Mouse (Mus musculus) brain, embryonic 14.5 days (tissue): Measurements from ENCODE around the gene Gm10282. TPM values are rescaled to one million over a fixed set of nuclear protein-coding genes. Genes with fewer than 3 reads are reported as not detected.
A peak's percentile ranks its signal among the peaks of the same experiment; 100 is the strongest.

Source experiments
- DNase-seq: peaks from one replicate; pipeline ENCODE4 v3.0.0-alpha.2; 2011; ENCODE audit warnings: low read depth
- CTCF ChIP-seq: fragments of 200-500 bp; IDR thresholded peaks from 2 replicates; pipeline ENCODE4 v1.5.1; 2012; ENCODE audit warnings: inconsistent platforms, mild to moderate bottlenecking, moderate library complexity, borderline replicate concordance; ENCODE audit not compliant: insufficient read depth, insufficient read length; ENCODE audit errors: extremely low read depth
- POLR2A ChIP-seq: fragments of 200-500 bp; IDR thresholded peaks from 2 replicates; pipeline ENCODE4 v1.6.1; 2012; ENCODE audit warnings: mild to moderate bottlenecking, inconsistent platforms, borderline replicate concordance; ENCODE audit not compliant: poor library complexity, insufficient read depth, insufficient read length, severe bottlenecking; ENCODE audit errors: extremely low read depth
- polyA plus RNA-seq: library from polyadenylated mRNA; depleted of rRNA; stranded (reverse); fragments of >200 nt; gene quantifications from 2 replicates; pipeline ENCODE4 v1.2.3, GENCODE M21; 2012; rRNA removed

Gene Gm10282
- polyA plus RNA-seq, 1 experiment = 14.3 TPM

- TF ChIP-seq CTCF (no peak), POLR2A (no peak)
- peak; percentile 6 for DNase-seq
Observed at GRCm38 (mm10) chr8:72268356-72268755, 36.7 kb downstream of the Gm10282 start.

- no peak for DNase-seq
- TF ChIP-seq CTCF = no peak
- TF ChIP-seq POLR2A = no peak
Observed at GRCm38 (mm10) chr8:72267106-72267505, 38.0 kb downstream of the Gm10282 start.

- TF ChIP-seq CTCF = no peak
- no peak for TF ChIP-seq POLR2A
- no peak for DNase-seq
Observed at GRCm38 (mm10) chr8:72266671-72267070, 38.4 kb downstream of the Gm10282 start.

GRCm38 (mm10) chr8:72265342-72265741 lies 39.7 kb downstream of the Gm10282 start:
- DNase-seq = no peak
- TF ChIP-seq CTCF = no peak

GRCm38 (mm10) chr8:72263451-72263850 lies 41.6 kb downstream of the Gm10282 start:
- no peak for TF ChIP-seq POLR2A
- TF ChIP-seq CTCF = no peak
- DNase-seq = no peak

GRCm38 (mm10) chr8:72262756-72263155 lies 42.3 kb downstream of the Gm10282 start:
- no peak for DNase-seq
- TF ChIP-seq CTCF (no peak), POLR2A (no peak)

- TF ChIP-seq CTCF = 0 out of 2 replicates have a peak, but pooled peaks have one; percentile 3
- TF ChIP-seq POLR2A = no peak
- DNase-seq = peak; percentile 3
Observed at GRCm38 (mm10) chr8:72261872-72262271, 43.2 kb downstream of the Gm10282 start.

GRCm38 (mm10) chr8:72261431-72261830 lies 43.6 kb downstream of the Gm10282 start:
- no peak for DNase-seq
- TF ChIP-seq CTCF = no peak

GRCm38 (mm10) chr8:72261019-72261418 lies 44.0 kb downstream of the Gm10282 start:
- TF ChIP-seq POLR2A (no peak), CTCF (peak; percentile 83; the same call in 1 of the 2 replicates)
- peak; percentile 83 for DNase-seq

- DNase-seq = no peak
- TF ChIP-seq POLR2A = no peak
- no peak for TF ChIP-seq CTCF
Observed at GRCm38 (mm10) chr8:72260585-72260984, 44.5 kb downstream of the Gm10282 start.

- no peak for DNase-seq
- TF ChIP-seq CTCF = no peak
- no peak for TF ChIP-seq POLR2A
Observed at GRCm38 (mm10) chr8:72259862-72260261, 45.2 kb downstream of the Gm10282 start.

- no peak for TF ChIP-seq POLR2A
- no peak for DNase-seq
Observed at GRCm38 (mm10) chr8:72257902-72258238, 47.2 kb downstream of the Gm10282 start.

- TF ChIP-seq POLR2A (no peak), CTCF (peak; percentile 69)
- peak; percentile 59 for DNase-seq
Observed at GRCm38 (mm10) chr8:72257171-72257901, 47.7 kb downstream of the Gm10282 start.

Other genes with a start within 250 kb of the Gm10282 start
- gene Olfr373, start 222.1 kb downstream of the Gm10282 start, polyA plus RNA-seq = not detected in 2 replicates
- gene Olfr374, start 198.2 kb downstream of the Gm10282 start, polyA plus RNA-seq = not detected in 2 replicates
- 134 and 149 TPM in 2 replicates for gene Tpm4, start 170.3 kb downstream of the Gm10282 start, polyA plus RNA-seq
- gene Rab8a, start 144.1 kb downstream of the Gm10282 start, polyA plus RNA-seq = 90.8 and 92.0 TPM in 2 replicates
- gene Hsh2d, start 115.6 kb downstream of the Gm10282 start, polyA plus RNA-seq = 0.09 and 0.14 TPM in 2 replicates
- gene Cib3, start 92.4 kb downstream of the Gm10282 start, polyA plus RNA-seq = not detected in 2 replicates
- not detected in 2 replicates for gene Gm11034, start 91.6 kb downstream of the Gm10282 start, polyA plus RNA-seq
- 89.1 and 103 TPM in 2 replicates for gene Fam32a, start 85.5 kb downstream of the Gm10282 start, polyA plus RNA-seq
- 242 and 254 TPM in 2 replicates for gene Ap1m1, start 65.2 kb downstream of the Gm10282 start, polyA plus RNA-seq
- gene Klf2, start 13.8 kb upstream of the Gm10282 start, polyA plus RNA-seq = 8.0 and 11.0 TPM in 2 replicates
- gene Eps15l1, start 116.2 kb upstream of the Gm10282 start, polyA plus RNA-seq = 94.8 and 102 TPM in 2 replicates
- 0.42 and 0.43 TPM in 2 replicates for gene Calr3, start 138.6 kb upstream of the Gm10282 start, polyA plus RNA-seq
- 17.3 and 18.7 TPM in 2 replicates for gene 1700030K09Rik, start 138.6 kb upstream of the Gm10282 start, polyA plus RNA-seq
- gene Cherp, start 170.0 kb upstream of the Gm10282 start, polyA plus RNA-seq = 68.3 and 85.0 TPM in 2 replicates
- gene Slc35e1, start 187.4 kb upstream of the Gm10282 start, polyA plus RNA-seq = 41.3 and 43.8 TPM in 2 replicates
- 16.5 and 18.6 TPM in 2 replicates for gene Med26, start 243.0 kb upstream of the Gm10282 start, polyA plus RNA-seq